ENCODE assay signal across 23 mouse cellular contexts in the genomic region with DNA sequence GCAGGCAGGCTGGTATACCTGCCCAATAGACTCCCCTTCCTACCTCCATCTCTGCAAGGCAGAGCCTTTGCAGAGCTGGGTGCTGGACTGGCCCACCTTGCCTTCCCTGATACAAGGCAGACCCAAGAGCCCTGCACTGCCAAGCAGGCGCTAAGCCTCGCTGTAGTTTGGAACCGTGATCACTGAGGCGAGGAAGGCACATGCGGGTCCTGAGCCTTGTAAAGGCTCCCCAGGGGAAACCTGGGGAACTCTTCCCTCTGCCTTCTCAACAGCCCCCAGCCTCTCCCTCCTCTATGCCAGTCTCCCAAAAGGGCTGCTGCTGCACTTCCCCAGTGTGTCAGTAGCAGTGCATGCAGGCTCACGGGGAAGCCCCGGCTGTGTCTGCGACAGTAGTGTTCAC. TPM values are rescaled to one million over a fixed set of nuclear protein-coding genes. Genes with fewer than 3 reads are reported as not detected.
DNase-seq lines count a peak whose midpoint lies in the region; ATAC-seq and TF ChIP-seq lines count a peak whose summit lies in the region.
"Had no signal": no experiment of that assay in that cellular context is flagged by ENCODE, and none has a peak within 500 bp of the region (broad histone marks: within the 10 kb centered on the region; RNA-seq: fewer than 3 reads in every experiment).

No protein-coding gene starts in this region.

- peak overlapping the region; percentile 55; the same call in 1 of the 2 replicates for H3K9ac ChIP-seq in hindbrain, embryonic 13.5 days
- no peak overlapping the region; the same call in 1 of the 2 replicates for H3K9ac ChIP-seq in hindbrain, embryonic 12.5 days
- H3K9ac ChIP-seq in neural tube, embryonic 12.5 days = 0 out of 2 replicates have a peak overlapping the region, but pooled peaks have one; percentile 10
- H3K9ac ChIP-seq in hindbrain, postnatal 0 days (replicated peaks; ENCODE audit: low read length) = no peak overlapping the region
- no peak overlapping the region for H3K9ac ChIP-seq in stomach, postnatal 0 days (ENCODE audit: low read length)
- H3K9ac ChIP-seq: embryonic facial prominence, embryonic 13.5 days; heart, embryonic 15.5 days; intestine, embryonic 15.5 days; kidney, embryonic 15.5 days; liver, embryonic 13.5 days; lung, embryonic 14.5 days; stomach, embryonic 15.5 days had no signal

- H3K4me2 ChIP-seq in hindbrain, embryonic 13.5 days = no peak overlapping the region
- H3K4me2 ChIP-seq in hindbrain, embryonic 12.5 days (replicated peaks) = no peak overlapping the region
- H3K4me2 ChIP-seq in neural tube, embryonic 12.5 days (replicated peaks) = peak overlapping the region; percentile 0; the same call in 1 of the 2 replicates
- no peak overlapping the region for H3K4me2 ChIP-seq in hindbrain, postnatal 0 days (ENCODE audit: low read depth, low read length)
- no peak overlapping the region for H3K4me2 ChIP-seq in stomach, postnatal 0 days (replicated peaks; ENCODE audit: low read depth)
- H3K4me2 ChIP-seq: embryonic facial prominence, embryonic 13.5 days; heart, embryonic 15.5 days; intestine, embryonic 15.5 days; kidney, embryonic 15.5 days; liver, embryonic 13.5 days; lung, embryonic 14.5 days; stomach, embryonic 15.5 days had no signal

- H3K4me1 ChIP-seq in hindbrain, embryonic 13.5 days (replicated peaks) = peaks cover 88% of the 10 kb centered on the region
- H3K4me1 ChIP-seq in hindbrain, embryonic 12.5 days = peaks cover 66% of the 10 kb centered on the region
- peaks cover 43% of the 10 kb centered on the region for H3K4me1 ChIP-seq in neural tube, embryonic 12.5 days
- peaks cover 6% of the 10 kb centered on the region; the same call in 1 of the 2 replicates for H3K4me1 ChIP-seq in hindbrain, postnatal 0 days (ENCODE audit: insufficient read depth, low read length)
- H3K4me1 ChIP-seq in stomach, postnatal 0 days (replicated peaks; ENCODE audit: control insufficient read depth, insufficient read depth) = no peaks in the 10 kb centered on the region

- H3K9me3 ChIP-seq in hindbrain, embryonic 13.5 days = no peaks in the 10 kb centered on the region
- H3K9me3 ChIP-seq in hindbrain, embryonic 12.5 days (replicated peaks) = no peaks in the 10 kb centered on the region
- H3K9me3 ChIP-seq in neural tube, embryonic 12.5 days = no peaks in the 10 kb centered on the region
- H3K9me3 ChIP-seq in hindbrain, postnatal 0 days (ENCODE audit: low read length) = no peaks in the 10 kb centered on the region
- H3K9me3 ChIP-seq in stomach, postnatal 0 days (ENCODE audit: control insufficient read depth, low read length) = no peaks in the 10 kb centered on the region
- H3K9me3 ChIP-seq: embryonic facial prominence, embryonic 13.5 days; heart, embryonic 15.5 days; intestine, embryonic 15.5 days; kidney, embryonic 15.5 days; liver, embryonic 13.5 days; stomach, embryonic 15.5 days had no signal

- peak overlapping the region; percentile 48; the same call in 1 of the 2 replicates for H3K27ac ChIP-seq in hindbrain, embryonic 13.5 days
- no peak overlapping the region for H3K27ac ChIP-seq in hindbrain, embryonic 12.5 days
- 0 out of 2 replicates have a peak overlapping the region, but pooled peaks have one; percentile 20 for H3K27ac ChIP-seq in neural tube, embryonic 12.5 days
- H3K27ac ChIP-seq in hindbrain, postnatal 0 days = no peak overlapping the region
- 0 out of 2 replicates have a peak overlapping the region, but pooled peaks have one; percentile 4 for H3K27ac ChIP-seq in stomach, postnatal 0 days (replicated peaks)
- H3K27ac ChIP-seq: embryonic facial prominence, embryonic 13.5 days; heart, embryonic 15.5 days; intestine, embryonic 15.5 days; kidney, embryonic 15.5 days; liver, embryonic 13.5 days; stomach, embryonic 15.5 days had no signal

- no peaks in the 10 kb centered on the region for H3K36me3 ChIP-seq in hindbrain, embryonic 13.5 days
- no peaks in the 10 kb centered on the region for H3K36me3 ChIP-seq in hindbrain, embryonic 12.5 days
- H3K36me3 ChIP-seq in neural tube, embryonic 12.5 days = no peaks in the 10 kb centered on the region
- H3K36me3 ChIP-seq in hindbrain, postnatal 0 days (ENCODE audit: insufficient read depth, low read length) = no peaks in the 10 kb centered on the region
- no peaks in the 10 kb centered on the region for H3K36me3 ChIP-seq in stomach, postnatal 0 days (ENCODE audit: control insufficient read depth, insufficient read depth, low read length)
- H3K36me3 ChIP-seq: embryonic facial prominence, embryonic 13.5 days; heart, embryonic 15.5 days; intestine, embryonic 15.5 days; kidney, embryonic 15.5 days; liver, embryonic 13.5 days; stomach, embryonic 15.5 days had no signal

- DNase-seq in neural tube, embryonic 10.5 days (ENCODE audit: extremely low spot score, low spot score) = no peak
- DNase-seq in hindbrain, postnatal 0 days (ENCODE audit: low spot score) = no peak
- DNase-seq in stomach, postnatal 0 days (ENCODE audit: low spot score) = no peak
- DNase-seq in layer of hippocampus, adult 9-11 months = no peak
- DNase-seq in urinary bladder, adult 2 months (ENCODE audit: low spot score) = no peak
- DNase-seq: adrenal gland, postnatal 10 days; cerebellum, adult 9-11 months; gastrocnemius, postnatal 36 days; heart, postnatal 4 days; kidney, postnatal 4 days; liver, embryonic 13.5 days; lung, embryonic 14.5 days; lung, postnatal 4 days; spleen, adult 18-20 months had no signal

- 50% methylated on average over 8 of the region's 8 CpGs for WGBS in hindbrain, embryonic 13.5 days
- 49% methylated on average over 8 of the region's 8 CpGs for WGBS in hindbrain, embryonic 12.5 days
- WGBS in neural tube, embryonic 12.5 days = 62% methylated on average over 8 of the region's 8 CpGs
- 40% methylated on average over 8 of the region's 8 CpGs for WGBS in hindbrain, postnatal 0 days
- WGBS in stomach, postnatal 0 days = 50% methylated on average over 8 of the region's 8 CpGs

- H3K27me3 ChIP-seq in hindbrain, embryonic 13.5 days = no peaks in the 10 kb centered on the region
- no peaks in the 10 kb centered on the region for H3K27me3 ChIP-seq in hindbrain, embryonic 12.5 days
- H3K27me3 ChIP-seq in neural tube, embryonic 12.5 days (replicated peaks) = no peaks in the 10 kb centered on the region
- H3K27me3 ChIP-seq in hindbrain, postnatal 0 days (ENCODE audit: insufficient read depth, low read length) = no peaks in the 10 kb centered on the region
- H3K27me3 ChIP-seq in stomach, postnatal 0 days (ENCODE audit: control insufficient read depth, insufficient read depth, low read length) = no peaks in the 10 kb centered on the region
- H3K27me3 ChIP-seq: embryonic facial prominence, embryonic 13.5 days; heart, embryonic 15.5 days; intestine, embryonic 15.5 days; kidney, embryonic 15.5 days; liver, embryonic 13.5 days; Patski; stomach, embryonic 15.5 days had no signal

- no peak for TF ChIP-seq CTCF in hindbrain, postnatal 0 days (IDR thresholded peaks at IDR 0.05; ENCODE audit: low read depth)
- no peak for TF ChIP-seq CTCF in stomach, postnatal 0 days (IDR thresholded peaks at IDR 0.05; ENCODE audit: low read depth)

- H3K4me3 ChIP-seq in hindbrain, embryonic 13.5 days = no peak overlapping the region
- H3K4me3 ChIP-seq in hindbrain, embryonic 12.5 days = no peak overlapping the region
- no peak overlapping the region for H3K4me3 ChIP-seq in neural tube, embryonic 12.5 days
- H3K4me3 ChIP-seq in hindbrain, postnatal 0 days (ENCODE audit: low read length) = no peak overlapping the region
- no peak overlapping the region for H3K4me3 ChIP-seq in stomach, postnatal 0 days (ENCODE audit: low read depth, low read length)
- H3K4me3 ChIP-seq: embryonic facial prominence, embryonic 13.5 days; heart, embryonic 15.5 days; intestine, embryonic 15.5 days; kidney, embryonic 15.5 days; liver, embryonic 13.5 days; stomach, embryonic 15.5 days had no signal

- ATAC-seq in hindbrain, embryonic 13.5 days (ENCODE audit: low FRiP score) = no peak
- no peak for ATAC-seq in hindbrain, embryonic 12.5 days (ENCODE audit: low FRiP score)
- ATAC-seq in neural tube, embryonic 12.5 days (ENCODE audit: low FRiP score, low read depth) = no peak
- 0 out of 2 replicates have a peak, but pooled peaks have one; percentile 11 for ATAC-seq in hindbrain, postnatal 0 days
- ATAC-seq in stomach, postnatal 0 days (ENCODE audit: low FRiP score, low TSS enrichment) = no peak
- ATAC-seq: intestine, embryonic 15.5 days had no signal

- TF ChIP-seq EP300 in stomach, postnatal 0 days (optimal IDR thresholded peaks at IDR 0.05) = no peak

RNA-seq across cellular contexts. Expression of a gene that starts 37.1 kb away (rescaled TPM):
- 13.6 and 13.8 TPM in 2 replicates for polyA plus RNA-seq in hindbrain, embryonic 13.5 days (2015; fragmentation: Nextera tagmentation; extraction: Ambion mirVana)
- polyA plus RNA-seq in hindbrain, embryonic 12.5 days (2016; fragmentation: Nextera tagmentation; extraction: Ambion mirVana) = 12.9 and 13.0 TPM in 2 replicates
- 15.2 and 15.5 TPM in 2 replicates for polyA plus RNA-seq in neural tube, embryonic 12.5 days (2016; fragmentation: Nextera tagmentation; extraction: Ambion mirVana)
- 69.2 and 72.8 TPM in 2 replicates for total RNA-seq in hindbrain, postnatal 0 days (2014; rRNA removed)
- 15.7 and 17.1 TPM in 2 replicates for polyA plus RNA-seq in hindbrain, postnatal 0 days (2015; fragmentation: Nextera tagmentation; extraction: Ambion mirVana)
- polyA plus RNA-seq in stomach, postnatal 0 days (2015; fragmentation: Nextera tagmentation; extraction: Ambion mirVana) = 5.9 and 6.7 TPM in 2 replicates
- polyA plus RNA-seq in urinary bladder, adult 2 months (2012; rRNA removed) = 13.8 and 28.1 TPM in 2 replicates

Comparison
In these comparisons a context has a peak if more than half of its experiments do, and no peak if none do; other contexts are left out.
1. H3K27ac ChIP-seq: peak in hindbrain, embryonic 13.5 days (single experiment), neural tube, embryonic 12.5 days (single experiment) and stomach, postnatal 0 days (single experiment); none in hindbrain, embryonic 12.5 days (single experiment) and hindbrain, postnatal 0 days (single experiment).
2. H3K9ac ChIP-seq: peak in hindbrain, embryonic 13.5 days (single experiment) and neural tube, embryonic 12.5 days (single experiment); none in hindbrain, embryonic 12.5 days (single experiment), hindbrain, postnatal 0 days (single experiment) and stomach, postnatal 0 days (single experiment).